Mouse (Mus musculus) intestine, embryonic 16.5 days (tissue): ENCODE measurements at regions not wholly inside any gene's neighbourhood (a gene's known extent, or its start where the extent isn't known, plus 50 kb on each side); places are given as distances from the start of the nearest gene placed in this dataset.
A peak's percentile ranks its signal among the peaks of the same experiment; 100 is the strongest.

ENCODE experiments used
- ATAC-seq: fragments of 200-750 bp; cut with Nextera tagmentation; 2 replicates; pipeline ENCODE4 v1.8.0; 2017; ENCODE audit warnings: moderate TSS enrichment, moderate library complexity
- H3K27ac ChIP-seq: fragments of 300-500 bp; sonication (generic); 2 replicates; pipeline ENCODE4 v1.5.1; 2014; ENCODE audit warnings: mild to moderate bottlenecking, low read length
- H3K27me3 ChIP-seq: fragments of 300-500 bp; sonication (generic); replicated peaks from 2 replicates; pipeline ENCODE4 v1.6.1; 2014; ENCODE audit warnings: low read length, control low read depth, mixed read lengths; ENCODE audit not compliant: control insufficient read depth, insufficient read depth
- H3K36me3 ChIP-seq: fragments of 300-500 bp; sonication (generic); 2 replicates; pipeline ENCODE4 v1.6.1; 2014; ENCODE audit warnings: low read length, control low read depth; ENCODE audit not compliant: control insufficient read depth, insufficient read depth
- H3K4me1 ChIP-seq: fragments of 300-500 bp; sonication (generic); 2 replicates; pipeline ENCODE4 v1.6.1; 2014; ENCODE audit warnings: low read length, control low read depth, mixed read lengths; ENCODE audit not compliant: control insufficient read depth, insufficient read depth
- H3K4me2 ChIP-seq: fragments of 300-500 bp; sonication (generic); 2 replicates; pipeline ENCODE4 v1.6.1; 2014; ENCODE audit warnings: low read depth, low read length, control low read depth
- H3K4me3 ChIP-seq: fragments of 300-500 bp; sonication (generic); 2 replicates; pipeline ENCODE4 v1.5.1; 2014; ENCODE audit warnings: mild to moderate bottlenecking, low read length
- H3K9ac ChIP-seq: fragments of 300-500 bp; sonication (generic); 2 replicates; pipeline ENCODE4 v1.6.1; 2014; ENCODE audit warnings: low read depth, low read length
- H3K9me3 ChIP-seq: fragments of 300-500 bp; sonication (generic); 2 replicates; pipeline ENCODE4 v1.6.1; 2016; ENCODE audit warnings: low read length, control low read depth; ENCODE audit not compliant: control insufficient read depth
- WGBS: fragments of 180-500 bp; shearing (Covaris S2); extraction: QIAGEN DNeasy Blood & Tissue Kit; methylation state at CpG from one replicate; pipeline ENCODE4 v1.1.7; 2014; 5-methylcytosine and 5-hydroxymethylcytosine counted together

- Histone ChIP-seq H3K9me3 (no peaks in the 10 kb centered on the region), H3K27ac (no peak overlapping the region), H3K9ac (no peak overlapping the region), H3K36me3 (no peaks in the 10 kb centered on the region), H3K4me3 (no peak overlapping the region), H3K4me1 (peaks cover 12% of the 10 kb centered on the region; the same call in 1 of the 2 replicates), H3K27me3 (peaks cover 3% of the 10 kb centered on the region; the same call in 1 of the 2 replicates), H3K4me2 (no peak overlapping the region)
- WGBS, result 86% methylated on average over 11 of the region's 11 CpGs
- no peak for ATAC-seq
Measured at GRCm38 (mm10) chr4:134990651-134991050, 60.0 kb downstream of the Syf2 start.

GRCm38 (mm10) chr4:134993526-134994122 is 62.9 kb downstream of the Syf2 start:
- 51% methylated on average over 8 of the region's 8 CpGs for WGBS
- Histone ChIP-seq H3K4me2 (no peak overlapping the region), H3K27ac (no peak overlapping the region), H3K9ac (no peak overlapping the region), H3K4me3 (no peak overlapping the region), H3K27me3 (peaks cover 3% of the 10 kb centered on the region; the same call in 1 of the 2 replicates), H3K4me1 (peaks cover 12% of the 10 kb centered on the region; the same call in 1 of the 2 replicates), H3K36me3 (no peaks in the 10 kb centered on the region), H3K9me3 (no peaks in the 10 kb centered on the region)
- ATAC-seq, result no peak

- no peak for ATAC-seq
- Histone ChIP-seq H3K4me2 (no peak overlapping the region), H3K9ac (no peak overlapping the region), H3K9me3 (no peaks in the 10 kb centered on the region), H3K4me1 (peaks cover 12% of the 10 kb centered on the region; the same call in 1 of the 2 replicates), H3K27me3 (peaks cover 3% of the 10 kb centered on the region; the same call in 1 of the 2 replicates), H3K27ac (no peak overlapping the region), H3K4me3 (no peak overlapping the region), H3K36me3 (no peaks in the 10 kb centered on the region)
- 87% methylated on average over 2 of the region's 2 CpGs for WGBS
Measured at GRCm38 (mm10) chr4:134994205-134994604, 63.5 kb downstream of the Syf2 start.

DNA sequence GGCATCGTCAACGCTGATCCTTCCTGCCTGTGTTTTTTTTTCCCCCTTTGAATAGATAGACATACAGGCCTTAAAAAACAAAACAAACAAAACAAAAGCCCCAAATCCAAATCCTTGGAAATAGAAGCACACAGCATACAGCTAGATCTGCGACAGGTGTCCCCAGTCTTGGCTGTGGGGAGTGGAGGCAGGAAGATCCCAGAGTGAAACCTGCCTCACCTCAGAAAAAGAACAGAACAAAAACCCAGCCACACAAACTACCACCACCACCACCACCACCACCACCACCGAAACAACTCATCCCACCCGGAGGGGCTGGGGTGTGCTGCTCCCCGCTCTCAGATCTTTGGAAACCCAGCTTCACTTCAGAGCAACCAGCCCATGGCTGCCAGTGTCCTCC is 64.0 kb downstream of the Syf2 start:
- Histone ChIP-seq H3K9ac (no peak overlapping the region), H3K4me3 (no peak overlapping the region), H3K36me3 (no peaks in the 10 kb centered on the region), H3K4me1 (peaks cover 12% of the 10 kb centered on the region; the same call in 1 of the 2 replicates), H3K27ac (peak overlapping the region; percentile 24; the same call in 1 of the 2 replicates), H3K9me3 (no peaks in the 10 kb centered on the region), H3K27me3 (peaks cover 3% of the 10 kb centered on the region; the same call in 1 of the 2 replicates), H3K4me2 (no peak overlapping the region)
- ATAC-seq, result no peak
- 65% methylated on average over 6 of the region's 6 CpGs for WGBS

GRCm38 (mm10) chr4:134995052-134995451 is 64.4 kb downstream of the Syf2 start:
- peak; percentile 40; the same call in 1 of the 2 replicates for ATAC-seq
- Histone ChIP-seq H3K9me3 (no peaks in the 10 kb centered on the region), H3K27me3 (peaks cover 3% of the 10 kb centered on the region; the same call in 1 of the 2 replicates), H3K9ac (no peak overlapping the region), H3K4me3 (no peak overlapping the region), H3K4me1 (peaks cover 12% of the 10 kb centered on the region; the same call in 1 of the 2 replicates), H3K4me2 (no peak overlapping the region), H3K27ac (peak overlapping the region; percentile 24; the same call in 1 of the 2 replicates), H3K36me3 (no peaks in the 10 kb centered on the region)
- 19% methylated on average over 13 of the region's 13 CpGs for WGBS

- Histone ChIP-seq H3K4me3 (no peak overlapping the region), H3K27ac (no peak overlapping the region), H3K4me2 (no peak overlapping the region), H3K9ac (no peak overlapping the region), H3K27me3 (peaks cover 3% of the 10 kb centered on the region; the same call in 1 of the 2 replicates), H3K4me1 (peaks cover 12% of the 10 kb centered on the region; the same call in 1 of the 2 replicates), H3K36me3 (no peaks in the 10 kb centered on the region), H3K9me3 (no peaks in the 10 kb centered on the region)
- ATAC-seq, result no peak
- 89% methylated on average over 6 of the region's 6 CpGs for WGBS
Measured at GRCm38 (mm10) chr4:134996121-134996520, 65.4 kb downstream of the Syf2 start.

DNA sequence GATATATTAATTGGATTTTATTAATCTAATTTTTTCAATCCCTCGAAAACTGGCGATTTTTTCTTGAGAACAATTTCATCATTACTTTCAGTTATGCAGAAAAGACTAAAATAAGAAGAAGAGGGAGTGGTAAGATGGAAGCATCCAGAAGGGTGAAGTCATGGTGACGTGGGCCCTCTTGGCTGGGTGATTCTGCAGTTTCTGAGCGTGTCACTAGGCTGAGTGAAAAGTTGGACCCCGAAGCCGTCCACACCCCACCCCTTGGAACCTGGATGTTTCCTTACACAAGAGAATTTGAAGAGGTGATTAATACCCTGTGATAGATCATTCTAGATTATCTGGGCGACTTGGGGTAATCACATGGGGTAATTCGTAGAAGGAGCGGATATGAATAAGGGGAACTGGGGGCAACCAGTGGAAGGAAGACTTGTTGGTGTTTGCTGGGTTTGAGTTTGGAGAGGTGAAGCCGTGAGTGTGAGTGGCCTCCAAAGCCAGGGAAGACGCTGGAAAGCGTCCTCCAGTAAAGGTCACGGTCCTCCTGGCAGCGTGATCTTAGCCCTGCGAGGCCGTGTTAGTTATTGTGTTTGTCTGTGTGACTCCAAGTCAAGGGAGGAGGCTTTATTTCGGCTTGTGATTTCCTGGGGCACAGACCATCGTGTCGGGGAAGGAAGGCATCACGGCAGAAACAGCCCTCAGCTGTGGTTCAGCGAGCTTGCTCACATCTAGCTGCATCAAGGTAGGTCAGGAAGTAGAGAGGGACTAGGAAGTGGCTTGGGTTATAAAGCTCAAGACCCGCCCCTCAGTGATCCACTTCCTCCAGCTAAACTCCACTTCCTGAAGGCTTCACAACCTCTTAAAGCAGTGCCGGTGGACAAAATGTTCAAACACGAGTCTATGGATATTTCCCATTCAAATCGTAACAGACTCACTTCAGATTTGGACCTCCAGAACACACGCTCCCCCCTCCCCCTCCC is 67.0 kb downstream of the Syf2 start:
- no peak overlapping the region for H3K4me3 ChIP-seq
- peaks cover 16% of the 10 kb centered on the region; the same call in 1 of the 2 replicates for H3K4me1 ChIP-seq
- no peak overlapping the region for H3K9ac ChIP-seq
- H3K9me3 ChIP-seq, result no peaks in the 10 kb centered on the region
- H3K36me3 ChIP-seq, result no peaks in the 10 kb centered on the region
- no peak overlapping the region for H3K4me2 ChIP-seq
- WGBS, result 89% methylated on average over 26 of the region's 26 CpGs
- H3K27ac ChIP-seq, result no peak overlapping the region
- no peak for ATAC-seq
- H3K27me3 ChIP-seq, result peaks cover 3% of the 10 kb centered on the region; the same call in 1 of the 2 replicates

GRCm38 (mm10) chr4:134998928-134999658 is 68.4 kb downstream of the Syf2 start:
- H3K9ac ChIP-seq, result no peak overlapping the region
- no peak overlapping the region for H3K4me2 ChIP-seq
- peaks cover 12% of the 10 kb centered on the region; the same call in 1 of the 2 replicates for H3K4me1 ChIP-seq
- no peaks in the 10 kb centered on the region for H3K27me3 ChIP-seq
- ATAC-seq, result no peak
- H3K27ac ChIP-seq, result no peak overlapping the region
- 50% methylated on average over 12 of the region's 12 CpGs for WGBS
- no peaks in the 10 kb centered on the region for H3K9me3 ChIP-seq
- no peaks in the 10 kb centered on the region for H3K36me3 ChIP-seq
- no peak overlapping the region for H3K4me3 ChIP-seq
